Mouse (Mus musculus): ENCODE data around the gene Krt87. TPM values are rescaled to one million over a fixed set of nuclear protein-coding genes. Genes with fewer than 3 reads are reported as not detected.

Gene Krt87
- total RNA-seq (2017), result not detected in 2 replicates

DNA sequence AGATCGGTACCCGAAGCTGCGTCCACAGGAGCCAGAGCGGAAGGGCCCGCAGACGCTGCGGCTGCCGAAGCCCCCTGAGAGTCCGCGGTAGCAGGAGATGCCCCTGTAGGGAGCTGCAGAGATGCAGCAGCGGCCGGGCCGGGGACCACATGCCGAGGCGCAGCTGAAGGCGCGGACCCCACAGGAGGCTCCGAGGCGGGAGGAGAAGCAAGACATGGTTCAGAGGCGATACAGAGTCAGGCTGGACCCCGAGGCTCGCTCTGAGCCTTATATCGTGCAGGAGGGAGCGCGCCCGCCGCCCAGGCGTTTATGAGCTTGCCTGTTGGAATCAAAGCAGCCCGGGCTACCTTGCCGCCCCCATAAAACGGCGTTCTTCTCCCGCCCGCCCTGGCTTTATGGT lies at the start of gene Krt87:
Krt87 (minus strand) TSS at position 250 of the 400 bp plus-strand sequence.
- ATAC-seq (ENCODE audit: extremely low read depth, insufficient number of reproducible peaks, low FRiP score, poor library complexity, severe bottlenecking), result no peak

DNA sequence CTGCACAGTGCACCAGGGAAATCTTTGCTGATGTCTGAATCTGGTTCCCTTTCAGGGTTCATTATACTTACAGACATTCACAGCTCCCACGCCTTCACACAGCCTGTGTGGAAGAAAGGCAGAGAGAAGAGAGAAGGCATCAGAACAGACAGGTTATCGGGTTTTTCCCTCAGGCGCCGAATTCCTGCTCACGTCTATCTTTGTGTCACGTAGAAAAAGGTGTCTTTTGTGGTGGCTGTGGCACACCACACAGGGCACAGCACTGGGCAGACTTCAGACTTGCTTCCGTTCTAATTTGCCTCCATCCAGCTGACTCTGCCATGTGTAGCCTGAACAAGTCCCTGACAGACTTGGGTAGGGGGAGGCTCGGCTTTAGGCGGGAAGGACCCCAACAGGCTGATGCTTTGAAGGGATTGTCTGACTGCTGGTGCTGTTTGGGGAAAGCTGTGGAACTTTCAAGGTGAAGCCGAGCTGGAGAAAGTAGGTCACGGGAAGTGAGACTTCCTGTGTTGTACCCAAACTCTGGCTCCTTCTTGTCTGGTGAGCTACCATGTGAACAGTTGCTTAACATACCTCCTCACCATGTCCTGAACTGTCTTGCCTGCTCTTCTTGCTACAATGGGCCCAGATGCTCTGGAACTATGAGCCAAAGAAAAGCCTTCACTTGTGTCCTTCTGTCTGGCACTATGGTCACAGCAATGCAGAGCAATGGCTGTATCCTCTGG lies 47.5 kb upstream of the Krt87 start:
- no peak for ATAC-seq (ENCODE audit: extremely low read depth, insufficient number of reproducible peaks, low FRiP score, poor library complexity, severe bottlenecking)

DNA sequence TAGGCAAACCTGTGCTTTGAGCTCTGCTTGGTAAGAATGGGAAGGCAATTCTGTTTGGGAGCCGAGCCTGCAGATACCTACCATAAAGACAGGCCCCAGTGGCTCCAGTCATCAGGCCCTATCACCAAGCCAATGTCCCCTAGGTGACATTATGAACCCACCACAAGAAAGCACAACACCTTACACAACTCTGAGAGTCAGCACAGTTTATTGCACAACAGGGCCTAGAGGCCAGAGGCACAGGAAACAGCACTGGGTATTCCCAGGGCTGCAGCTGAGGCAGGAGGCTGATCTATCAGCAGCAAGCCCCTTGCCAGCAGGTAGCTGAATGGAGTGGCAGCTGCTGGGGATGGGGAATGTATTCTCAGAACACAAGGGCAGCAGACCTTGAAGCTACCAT lies 46.3 kb upstream of the Krt87 start:
- ATAC-seq (ENCODE audit: extremely low read depth, insufficient number of reproducible peaks, low FRiP score, poor library complexity, severe bottlenecking), result no peak; the same call in 1 of the 2 replicates

DNA sequence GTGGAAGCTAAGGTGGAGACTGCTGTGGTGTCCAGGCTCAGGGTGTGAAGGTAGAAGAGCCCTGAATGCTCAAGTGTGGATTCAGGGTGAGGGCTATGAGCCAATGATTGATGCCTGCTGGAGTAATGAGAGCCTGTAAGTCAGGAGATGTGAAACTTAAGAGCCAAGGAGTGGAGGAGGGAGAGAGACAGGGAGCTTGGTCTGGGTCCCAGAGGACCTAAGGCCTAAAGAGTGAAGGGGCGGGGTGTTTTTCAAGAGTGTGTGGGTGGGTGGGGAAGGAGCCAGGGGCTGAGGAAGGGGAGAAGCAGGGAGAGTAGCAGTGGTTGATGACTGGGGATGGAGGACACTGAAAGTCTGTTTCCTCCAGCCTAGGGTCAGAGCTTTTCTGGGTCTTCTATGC lies 45.0 kb upstream of the Krt87 start:
- ATAC-seq (ENCODE audit: extremely low read depth, insufficient number of reproducible peaks, low FRiP score, poor library complexity, severe bottlenecking), result no peak

DNA sequence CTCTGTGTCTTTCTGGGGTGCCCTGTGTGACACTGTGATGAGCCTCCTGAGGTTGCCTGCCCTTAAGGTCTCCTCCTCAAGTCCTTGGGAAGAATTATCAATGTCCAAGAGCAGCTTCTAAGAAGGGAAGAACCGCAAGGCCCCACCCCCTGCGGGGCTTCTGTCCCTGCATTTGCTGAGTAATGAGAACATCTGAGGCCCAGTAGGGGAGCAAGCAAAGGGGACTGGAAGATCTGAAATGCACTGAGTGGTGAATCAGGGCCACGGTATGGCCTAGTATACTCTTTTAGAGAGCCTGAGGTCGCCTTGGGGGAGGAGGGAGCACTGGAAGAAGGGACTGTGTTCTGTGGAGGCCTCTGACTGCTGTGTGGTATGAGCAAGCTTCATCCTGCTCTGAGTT lies 43.5 kb upstream of the Krt87 start:
- ATAC-seq (ENCODE audit: extremely low read depth, insufficient number of reproducible peaks, low FRiP score, poor library complexity, severe bottlenecking), result no peak

DNA sequence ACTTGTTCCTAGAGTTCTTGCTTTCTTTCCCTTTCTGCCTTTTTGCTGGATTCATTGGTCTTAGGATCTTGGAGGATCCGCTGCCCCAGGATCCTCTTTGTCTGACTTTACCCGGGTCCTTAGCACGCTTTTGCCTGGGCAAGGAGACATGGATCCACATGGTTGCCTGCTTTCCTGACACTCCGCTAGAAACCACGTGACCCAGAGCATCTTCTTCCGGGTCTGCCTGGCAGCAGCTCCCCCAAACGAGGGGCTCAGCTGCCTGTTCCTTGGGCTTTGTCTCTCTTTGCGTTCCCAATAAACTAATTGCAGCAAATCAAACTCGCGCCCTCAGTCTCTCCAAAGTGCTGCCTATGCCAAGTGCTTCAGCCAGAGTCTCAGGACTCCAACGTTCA lies 41.1 kb upstream of the Krt87 start:
- ATAC-seq (ENCODE audit: extremely low read depth, insufficient number of reproducible peaks, low FRiP score, poor library complexity, severe bottlenecking), result no peak

DNA sequence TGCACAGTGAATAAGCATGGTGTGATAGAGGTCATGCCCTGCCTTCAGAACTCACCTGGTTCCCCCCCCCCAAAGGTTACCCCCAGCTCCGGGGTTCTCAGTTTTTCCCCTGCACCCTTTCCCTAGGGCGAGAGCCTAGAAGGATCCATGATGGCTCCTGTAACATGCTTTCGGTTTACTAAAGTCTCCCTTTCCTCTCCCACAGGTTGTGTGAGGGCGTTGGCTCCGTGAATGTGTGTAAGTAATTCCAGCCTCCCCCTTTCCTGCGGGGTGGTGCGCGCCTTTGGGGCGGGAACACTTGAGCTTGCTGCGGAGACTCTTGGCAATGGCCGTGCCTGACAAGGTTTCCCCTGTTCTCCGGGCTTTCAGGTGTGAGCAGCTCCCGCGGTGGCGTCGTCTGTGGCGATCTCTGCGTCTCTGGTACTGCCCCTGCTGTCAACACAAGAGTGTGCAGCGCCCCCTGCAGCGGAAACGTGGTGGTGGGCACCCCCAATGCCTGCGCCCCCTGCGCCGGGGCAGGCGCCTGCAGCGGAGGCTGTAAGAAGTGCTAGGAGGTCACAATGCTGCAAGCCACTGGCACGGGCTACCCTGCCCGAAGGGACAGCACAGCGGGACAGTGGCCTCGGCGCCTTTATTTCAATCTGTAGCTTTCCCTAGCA lies 40.5 kb upstream of the Krt87 start:
- no peak for ATAC-seq (ENCODE audit: extremely low read depth, insufficient number of reproducible peaks, low FRiP score, poor library complexity, severe bottlenecking)

DNA sequence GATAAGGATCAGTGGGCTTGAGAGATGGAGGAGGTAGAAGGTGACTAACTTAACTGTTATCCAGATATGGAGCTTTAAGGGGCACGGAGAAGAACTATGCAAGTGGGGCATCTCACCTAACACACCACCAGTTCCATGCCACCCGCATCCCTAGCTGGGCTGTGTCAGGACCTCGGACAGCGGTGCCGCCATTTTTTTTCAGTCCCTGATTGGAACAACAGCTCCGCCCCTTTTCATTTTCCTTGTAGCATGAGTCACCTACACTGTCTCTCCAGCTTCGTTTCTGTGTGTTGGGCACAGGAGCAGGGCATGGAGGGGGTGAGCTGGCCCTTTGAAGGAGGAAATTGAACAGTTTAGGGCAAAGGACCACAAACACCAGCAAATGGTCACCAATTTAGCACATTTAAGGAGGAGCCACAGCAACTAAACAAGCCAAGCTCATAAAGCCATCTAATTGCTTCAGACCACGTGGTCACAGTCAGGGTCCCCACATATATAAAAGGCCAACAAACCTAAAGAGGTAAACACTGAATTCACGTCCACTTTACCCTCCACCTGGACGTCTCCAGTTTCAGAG lies 34.4 kb upstream of the Krt87 start, which contains the start of gene Krt86:
Krt86 (plus strand) TSS at position 527 of the 577 bp plus-strand sequence.
- no peak for ATAC-seq (ENCODE audit: extremely low read depth, insufficient number of reproducible peaks, low FRiP score, poor library complexity, severe bottlenecking)

DNA sequence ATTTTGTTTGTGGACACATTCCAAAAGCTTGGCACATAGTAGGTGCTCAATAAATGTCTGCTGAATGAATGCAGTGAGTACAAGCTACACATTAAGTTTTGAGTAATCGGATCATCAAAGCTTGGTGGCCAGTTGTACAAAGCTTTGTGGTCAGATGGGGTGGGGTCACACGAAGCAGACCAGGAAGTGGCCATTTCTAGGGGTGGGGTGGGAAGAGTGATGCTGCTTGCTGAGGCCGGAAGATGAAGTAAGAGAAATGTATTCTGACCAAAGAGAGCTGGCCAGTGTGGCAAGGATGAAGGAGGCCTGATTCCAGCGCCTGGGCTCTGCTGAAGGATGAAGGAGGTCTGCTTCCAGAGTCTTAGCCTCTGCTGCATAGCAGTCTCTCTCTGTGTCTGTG lies 30.5 kb upstream of the Krt87 start:
- peak; percentile 53; the same call in 1 of the 2 replicates for ATAC-seq (ENCODE audit: extremely low read depth, insufficient number of reproducible peaks, low FRiP score, poor library complexity, severe bottlenecking)

DNA sequence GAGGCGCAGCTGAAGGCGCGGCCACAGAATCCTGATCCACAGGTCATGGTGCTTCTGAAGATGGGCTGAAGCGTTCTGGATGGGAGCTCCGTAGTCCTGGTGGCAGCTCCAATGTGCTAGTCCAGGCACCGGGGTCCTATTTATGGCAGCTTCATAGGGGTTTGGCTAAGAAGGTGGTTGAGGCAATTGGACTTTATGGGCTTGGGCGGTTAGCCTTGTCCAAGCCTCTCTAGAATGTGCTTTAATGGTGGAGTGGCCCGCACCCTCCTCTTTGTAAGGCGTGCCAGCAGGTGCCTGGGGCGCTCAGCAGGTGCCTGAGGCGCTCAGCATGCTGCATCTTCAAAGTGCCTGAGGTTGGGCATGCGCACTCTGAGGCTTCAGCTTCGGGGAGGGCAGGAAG lies 25.0 kb upstream of the Krt87 start, which contains the start of gene Krt81:
Krt81 (minus strand) TSS at position 101 of the 400 bp plus-strand sequence.
- ATAC-seq (ENCODE audit: extremely low read depth, insufficient number of reproducible peaks, low FRiP score, poor library complexity, severe bottlenecking), result no peak

DNA sequence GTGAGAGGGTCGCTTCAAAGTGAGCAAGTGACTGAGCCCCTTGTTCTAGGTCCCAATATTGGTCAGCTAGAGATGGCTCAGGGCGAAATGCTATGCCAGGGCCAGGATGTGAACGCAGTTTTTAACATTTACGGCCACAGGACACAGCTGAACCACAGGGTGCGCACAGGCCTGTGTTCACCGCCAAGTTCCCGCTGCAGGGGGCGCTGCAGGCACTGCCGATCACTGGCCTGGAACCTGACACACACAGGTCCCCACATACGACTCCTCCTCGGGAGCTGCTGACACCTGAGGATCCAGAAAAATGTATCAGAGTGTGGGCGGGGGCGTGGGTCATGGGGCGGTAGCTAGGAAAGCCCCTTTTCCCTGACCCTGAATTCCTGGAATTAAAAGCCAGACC lies 20.7 kb upstream of the Krt87 start:
- no peak for ATAC-seq (ENCODE audit: extremely low read depth, insufficient number of reproducible peaks, low FRiP score, poor library complexity, severe bottlenecking)

DNA sequence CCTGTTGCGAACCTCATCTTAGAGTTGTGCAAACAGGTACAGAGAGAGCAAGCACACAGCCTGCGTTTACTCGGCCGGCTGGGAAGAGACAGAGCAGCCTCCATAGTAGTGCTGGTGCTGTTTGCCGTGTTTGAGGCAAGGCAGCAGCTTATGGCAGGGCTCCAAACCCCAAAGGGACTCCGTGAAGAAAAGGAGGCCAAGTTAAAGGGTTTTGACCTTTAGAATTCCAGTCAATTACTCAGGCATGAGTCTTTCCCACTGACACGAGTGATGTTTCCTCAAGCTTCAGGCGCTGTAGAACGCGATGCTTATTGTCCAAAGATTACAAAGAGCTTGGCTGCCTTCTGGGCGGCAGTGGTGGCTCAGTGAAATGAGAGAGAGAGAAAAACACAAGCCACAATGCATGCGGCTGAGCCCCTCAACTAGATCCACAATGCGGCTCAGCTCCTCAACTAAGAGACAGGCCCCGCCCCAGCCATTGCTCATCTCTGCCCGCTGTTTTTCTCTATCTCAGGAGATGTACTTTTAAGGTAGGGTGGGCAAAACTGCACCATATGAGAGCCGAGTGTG lies 19.8 kb upstream of the Krt87 start:
- ATAC-seq (ENCODE audit: extremely low read depth, insufficient number of reproducible peaks, low FRiP score, poor library complexity, severe bottlenecking), result no peak

DNA sequence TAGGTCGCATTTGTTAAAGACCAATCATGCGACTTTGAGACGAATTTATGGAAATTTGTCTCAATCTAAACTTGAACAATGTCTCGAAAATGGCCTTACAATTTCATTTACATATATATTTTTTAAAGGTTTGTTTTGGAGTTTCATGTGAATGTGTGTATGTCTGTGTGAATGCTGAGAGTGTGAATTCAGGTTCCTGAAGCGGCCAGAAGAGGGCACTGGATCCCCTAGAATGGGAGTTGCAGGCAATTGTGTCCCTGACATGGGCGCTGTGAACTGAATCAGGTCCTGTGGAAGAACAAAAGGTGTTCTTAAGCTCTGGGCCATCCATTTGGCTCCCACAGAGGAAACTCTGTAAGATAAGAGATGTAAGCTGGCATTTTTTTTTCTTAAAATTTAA lies 17.3 kb upstream of the Krt87 start:
- ATAC-seq (ENCODE audit: extremely low read depth, insufficient number of reproducible peaks, low FRiP score, poor library complexity, severe bottlenecking), result no peak

DNA sequence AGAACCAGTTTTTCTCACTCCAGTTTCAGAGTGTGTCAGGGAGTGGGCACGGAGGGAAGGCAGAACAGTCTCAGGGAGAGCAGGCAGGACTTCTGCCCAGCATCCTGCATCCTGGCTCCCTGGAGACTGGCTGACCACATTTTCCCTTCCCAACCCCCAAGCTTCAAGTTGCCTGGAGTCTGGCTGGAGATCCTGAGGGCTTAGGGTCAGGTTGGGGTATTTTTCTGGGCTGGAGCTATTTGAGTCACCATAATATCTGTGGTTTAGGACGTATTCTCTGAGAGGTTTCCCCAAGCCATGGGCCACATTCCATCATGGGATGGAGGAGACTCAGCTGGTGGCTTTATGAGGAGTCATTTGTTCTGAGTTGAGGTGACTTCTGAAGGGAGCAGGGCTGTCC lies 16.7 kb upstream of the Krt87 start:
- ATAC-seq (ENCODE audit: extremely low read depth, insufficient number of reproducible peaks, low FRiP score, poor library complexity, severe bottlenecking), result no peak

DNA sequence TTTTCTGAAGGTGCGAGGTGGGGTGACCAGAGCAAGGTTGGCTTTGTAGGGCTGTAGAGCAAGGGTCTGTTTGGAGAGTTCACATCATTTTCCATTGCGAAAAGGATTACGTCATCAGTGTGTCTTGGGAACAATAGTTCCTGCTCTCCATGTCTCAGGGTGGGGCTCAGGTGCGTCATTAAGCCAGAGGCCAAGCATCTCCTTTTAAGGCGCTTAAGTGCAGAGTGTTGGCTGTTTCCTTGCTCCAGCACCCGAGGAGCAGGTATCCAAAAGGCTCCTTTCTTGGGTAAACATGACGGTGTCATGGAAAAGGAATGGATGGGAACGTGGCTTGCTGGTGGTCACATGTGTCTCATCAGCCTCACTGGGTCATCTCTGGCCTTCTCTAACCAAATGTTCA lies 16.2 kb upstream of the Krt87 start:
- no peak for ATAC-seq (ENCODE audit: extremely low read depth, insufficient number of reproducible peaks, low FRiP score, poor library complexity, severe bottlenecking)

DNA sequence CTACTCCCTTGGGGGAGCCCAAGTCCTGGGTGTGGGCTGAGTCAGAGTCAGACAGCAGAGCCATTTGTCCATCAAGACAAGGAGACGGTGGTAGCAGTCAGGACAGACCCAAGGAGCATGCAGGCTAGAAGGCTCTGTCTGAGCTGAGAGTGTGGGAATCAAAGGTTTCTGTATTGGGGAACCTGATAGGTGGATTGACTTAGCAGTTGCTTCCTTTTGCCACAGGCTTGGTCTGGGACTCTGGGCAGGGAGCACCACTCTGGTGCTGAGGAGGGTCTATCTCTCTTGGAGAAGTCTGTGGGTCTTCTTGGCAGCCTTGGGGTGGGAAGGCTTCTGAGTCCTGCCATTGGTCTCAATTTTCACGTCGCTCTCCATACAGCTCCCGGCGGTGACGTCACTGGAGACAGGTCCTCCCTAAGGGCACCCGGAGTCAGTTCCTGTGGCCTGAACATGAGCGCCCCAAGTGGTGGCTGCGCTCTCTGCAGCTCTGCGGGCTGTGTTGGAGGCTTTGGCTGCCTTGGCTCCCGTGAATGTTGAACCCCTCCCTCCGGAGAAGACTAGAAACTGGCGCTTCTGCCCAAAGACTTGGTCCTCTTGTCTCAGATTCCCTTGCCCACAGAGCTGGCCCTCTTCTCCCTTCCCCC lies 14.6 kb upstream of the Krt87 start:
- ATAC-seq (ENCODE audit: extremely low read depth, insufficient number of reproducible peaks, low FRiP score, poor library complexity, severe bottlenecking), result peak; percentile 62

DNA sequence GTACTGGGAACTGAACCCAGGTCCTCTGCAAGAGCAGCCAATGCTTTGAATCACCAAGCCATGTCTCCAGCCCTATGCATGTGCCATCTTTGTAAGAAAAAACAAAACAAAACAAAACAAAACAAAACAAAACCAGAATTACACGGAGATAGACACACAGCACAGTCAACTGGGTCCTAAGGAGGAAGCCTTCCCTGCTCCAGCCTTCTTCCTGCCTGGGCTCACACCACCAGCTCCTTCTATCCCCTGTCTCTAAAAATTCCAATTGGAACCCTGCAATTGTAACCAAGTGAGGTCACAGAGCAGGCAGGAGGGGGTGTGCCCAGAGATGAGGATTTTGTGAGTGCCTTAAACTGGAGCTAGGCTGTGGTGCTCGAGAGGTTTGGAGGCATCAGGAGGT lies 8.8 kb upstream of the Krt87 start, which contains the start of gene Krt88:
Krt88 (plus strand) TSS at position 301 of the 400 bp plus-strand sequence.
- ATAC-seq (ENCODE audit: extremely low read depth, insufficient number of reproducible peaks, low FRiP score, poor library complexity, severe bottlenecking), result no peak

DNA sequence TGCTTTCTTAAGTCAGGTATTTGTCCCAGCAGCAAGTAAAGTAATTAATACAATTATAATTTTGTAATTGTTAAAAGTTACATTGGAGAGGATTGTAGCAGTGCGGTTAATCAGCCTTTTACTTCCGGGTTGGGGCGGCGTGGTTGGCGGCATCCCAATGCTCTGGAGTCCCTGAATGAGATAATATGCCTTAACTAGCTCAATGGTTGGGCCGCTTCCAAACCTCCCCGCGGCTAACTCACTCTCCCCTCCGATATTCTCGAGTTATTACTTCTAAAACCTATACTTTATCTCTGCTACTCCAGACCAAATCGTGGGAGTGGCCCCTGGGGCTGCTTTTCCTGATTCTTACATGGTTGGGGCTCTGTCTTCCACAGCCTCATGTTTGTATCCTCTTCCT lies 8.0 kb upstream of the Krt87 start:
- no peak for ATAC-seq (ENCODE audit: extremely low read depth, insufficient number of reproducible peaks, low FRiP score, poor library complexity, severe bottlenecking)

DNA sequence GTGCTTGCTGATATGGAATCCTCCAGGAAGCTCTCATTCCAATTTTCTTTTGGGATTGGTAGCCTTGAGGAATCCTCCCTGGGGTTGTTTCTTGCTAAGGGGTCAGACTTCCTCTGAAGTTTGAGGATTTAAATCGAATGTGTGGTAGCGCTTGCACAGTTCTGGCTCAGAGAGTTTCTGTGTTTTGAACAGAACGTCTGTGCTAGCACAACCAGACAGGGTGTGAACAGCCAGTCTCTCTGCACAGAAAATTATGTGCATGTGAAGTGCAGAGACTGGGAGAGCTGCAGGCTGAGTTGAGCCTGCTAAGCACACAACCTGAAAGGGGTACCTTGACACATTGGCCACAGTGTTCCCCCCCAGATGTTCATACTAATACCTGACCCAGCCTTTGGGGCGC lies 2.2 kb upstream of the Krt87 start:
- no peak for ATAC-seq (ENCODE audit: extremely low read depth, insufficient number of reproducible peaks, low FRiP score, poor library complexity, severe bottlenecking)
